Mouse (Mus musculus) embryonic facial prominence, embryonic 15.5 days (tissue): ENCODE results near the gene Zswim3. TPM values are rescaled to one million over a fixed set of nuclear protein-coding genes. Genes with fewer than 3 reads are reported as not detected.

Experiments used
- ATAC-seq: fragments of 200-750 bp; cut with Nextera tagmentation; 2 replicates; pipeline ENCODE4 v1.8.0; 2017; ENCODE audit warnings: low read depth, moderate TSS enrichment; ENCODE audit not compliant: insufficient number of reproducible peaks, low FRiP score, low TSS enrichment
- H3K27ac ChIP-seq: fragments of 300-500 bp; sonication (generic); replicated peaks from 2 replicates; pipeline ENCODE4 v1.5.1; 2015; ENCODE audit warnings: mild to moderate bottlenecking, inconsistent platforms
- H3K27me3 ChIP-seq: fragments of 300-500 bp; sonication (generic); 2 replicates; pipeline ENCODE4 v1.6.1; 2015; ENCODE audit warnings: inconsistent platforms
- H3K36me3 ChIP-seq: fragments of 300-500 bp; sonication (generic); 2 replicates; pipeline ENCODE4 v1.6.1; 2015; ENCODE audit warnings: mild to moderate bottlenecking, inconsistent platforms
- H3K4me1 ChIP-seq: fragments of 300-500 bp; sonication (generic); 2 replicates; pipeline ENCODE4 v1.6.1; 2015; ENCODE audit warnings: inconsistent platforms
- H3K4me2 ChIP-seq: fragments of 300-500 bp; sonication (generic); replicated peaks from 2 replicates; pipeline ENCODE4 v1.6.1; 2015; ENCODE audit warnings: mild to moderate bottlenecking, inconsistent platforms
- H3K4me3 ChIP-seq: fragments of 300-500 bp; sonication (generic); replicated peaks from 2 replicates; pipeline ENCODE4 v1.5.1; 2015; ENCODE audit warnings: mild to moderate bottlenecking, inconsistent platforms
- H3K9ac ChIP-seq: fragments of 300-500 bp; sonication (generic); 2 replicates; pipeline ENCODE4 v1.6.1; 2015; ENCODE audit warnings: inconsistent platforms
- H3K9me3 ChIP-seq: fragments of 300-500 bp; sonication (generic); replicated peaks from 2 replicates; pipeline ENCODE4 v1.6.1; 2016; ENCODE audit warnings: inconsistent platforms
- WGBS: fragments of 180-500 bp; shearing (Covaris S2); methylation state at CpG from one replicate; pipeline ENCODE4 v1.1.7; 2015; 5-methylcytosine and 5-hydroxymethylcytosine counted together
- polyA plus RNA-seq: library from polyadenylated mRNA; unstranded; fragments of >200 nt; fragmentation: Nextera tagmentation; extraction: Ambion mirVana; gene quantifications from 2 replicates; pipeline ENCODE4 v1.2.1, GENCODE M21; 2015

Zswim3 gene
- polyA plus RNA-seq, 1 experiment from 2014 or later: 7.6 TPM

DNA sequence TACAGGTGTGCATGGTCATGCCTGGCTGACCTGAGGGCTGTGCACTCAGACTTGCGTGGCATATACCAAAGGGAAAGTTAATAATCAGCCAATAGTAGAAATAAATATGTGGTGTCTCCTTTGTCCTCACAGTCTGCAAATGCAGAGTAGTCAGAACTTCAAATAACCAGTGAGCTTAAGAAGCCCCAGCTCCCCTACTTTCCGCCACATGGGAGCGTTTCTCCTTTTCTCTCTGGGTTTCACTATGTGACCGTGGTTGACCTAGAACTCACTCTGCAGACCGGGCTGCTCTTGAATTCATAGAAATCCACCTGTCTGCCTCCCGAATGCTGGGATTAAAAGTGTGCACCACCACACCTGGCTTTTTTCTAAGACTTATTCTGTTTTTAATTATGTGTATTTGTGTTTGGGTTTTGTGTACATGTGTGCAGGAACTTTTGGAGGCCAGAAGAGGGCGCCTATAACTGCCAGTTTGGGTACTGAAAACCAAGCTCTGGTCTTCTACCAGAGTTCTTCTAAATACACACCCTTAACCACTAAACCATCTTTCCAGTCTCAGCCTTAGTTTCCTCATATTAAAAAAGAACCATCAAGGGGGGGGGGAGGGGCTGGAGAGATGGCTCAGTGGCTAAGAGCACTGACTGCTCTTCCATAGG is 20.8 kb upstream of the Zswim3 start:
- Histone ChIP-seq H3K27ac (no peak overlapping the region), H3K9ac (no peak overlapping the region), H3K4me1 (peaks cover 33% of the 10 kb centered on the region), H3K4me2 (no peak overlapping the region), H3K4me3 (no peak overlapping the region), H3K36me3 (no peaks in the 10 kb centered on the region), H3K27me3 (no peaks in the 10 kb centered on the region), H3K9me3 (no peaks in the 10 kb centered on the region)
- ATAC-seq: no peak
- WGBS: 71% methylated on average over 7 of the region's 7 CpGs

DNA sequence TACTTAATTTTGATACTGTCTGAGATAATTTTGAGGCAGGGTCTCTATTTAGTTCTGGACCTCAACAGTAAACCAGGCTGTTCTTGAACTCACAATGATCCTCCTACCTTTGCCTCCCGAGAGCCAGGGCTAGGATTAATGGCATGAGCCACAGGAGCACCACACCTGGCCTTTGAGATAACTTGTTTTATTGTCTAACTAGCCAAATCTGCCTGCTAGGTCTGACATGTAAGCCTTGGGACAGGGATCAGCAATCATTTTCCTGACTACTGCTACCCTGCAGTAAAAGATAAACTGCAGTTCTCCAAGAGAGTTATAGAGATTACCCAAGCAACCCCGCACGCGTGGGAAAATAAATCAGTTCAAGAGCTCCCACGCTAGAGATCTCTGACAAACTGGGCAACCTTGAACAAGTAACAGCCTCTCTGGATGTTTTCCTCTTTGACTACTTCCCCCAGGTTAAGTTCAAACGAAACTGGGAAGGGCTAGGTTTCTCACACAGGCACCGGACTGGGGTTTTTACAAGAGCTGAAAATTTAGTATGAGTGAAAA is 20.0 kb upstream of the Zswim3 start:
- no peaks in the 10 kb centered on the region for H3K9me3 ChIP-seq
- peak overlapping the region; percentile 70 for H3K4me3 ChIP-seq
- WGBS: 7% methylated on average over 7 of the region's 7 CpGs
- peak overlapping the region; percentile 85 for H3K9ac ChIP-seq
- H3K4me1 ChIP-seq: peaks cover 33% of the 10 kb centered on the region
- H3K27me3 ChIP-seq: no peaks in the 10 kb centered on the region
- peak overlapping the region; percentile 79 for H3K4me2 ChIP-seq
- peak overlapping the region; percentile 92 for H3K27ac ChIP-seq
- no peak for ATAC-seq
- H3K36me3 ChIP-seq: peaks cover 5% of the 10 kb centered on the region; the same call in 1 of the 2 replicates

DNA sequence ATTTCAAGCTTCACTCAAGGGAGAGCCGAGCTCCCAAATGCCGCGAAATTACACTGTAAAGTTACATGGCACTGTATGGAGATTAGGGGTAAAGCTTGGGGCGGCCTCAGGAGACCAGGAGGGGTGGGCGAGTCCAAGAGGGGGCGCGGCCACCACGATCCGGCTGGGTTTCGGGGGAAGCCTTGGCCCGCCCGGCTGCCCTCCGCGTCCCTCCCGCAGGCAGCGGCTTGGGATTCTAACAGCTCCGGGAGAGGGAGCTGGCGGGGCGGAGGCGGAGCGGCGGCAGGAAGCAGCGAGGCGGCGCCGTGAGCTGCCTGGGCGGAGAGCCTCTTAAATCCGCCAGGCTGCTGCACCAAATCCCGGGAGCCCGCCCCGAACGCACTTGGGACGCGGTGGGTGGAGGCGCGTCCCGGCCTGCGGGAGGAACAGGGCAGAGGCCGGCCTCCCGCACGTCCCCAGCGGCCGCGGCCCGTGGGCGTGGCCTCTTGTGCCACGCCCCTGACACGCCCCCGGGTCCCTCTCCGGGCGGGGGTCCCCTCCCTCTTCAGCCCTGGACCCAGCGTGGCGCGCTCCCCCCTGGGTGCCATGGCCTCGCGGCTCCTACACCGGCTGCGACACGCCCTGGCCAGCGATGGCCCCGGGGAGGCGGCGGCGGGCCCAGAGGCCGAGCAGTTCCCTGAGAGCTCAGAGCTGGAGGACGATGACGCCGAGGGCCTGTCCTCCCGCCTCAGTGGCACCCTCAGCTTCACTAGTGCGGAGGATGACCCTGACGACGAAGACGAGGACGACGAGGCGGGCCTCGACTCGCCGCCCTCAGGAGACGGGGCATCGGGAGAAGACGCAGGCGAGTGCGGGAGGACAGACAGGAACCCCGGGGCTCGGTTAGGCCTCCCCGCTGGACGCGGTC is 19.2 kb upstream of the Zswim3 start, which contains the start of gene Snx21:
Gene Snx21 (plus strand): TSS at position 343 of the 907 bp plus-strand sequence.
- Histone ChIP-seq H3K36me3 (peaks cover 8% of the 10 kb centered on the region), H3K4me3 (peak within 1 kb of the TSS; percentile 70), H3K27ac (peak within 1 kb of the TSS; percentile 92), H3K27me3 (no peaks in the 10 kb centered on the region), H3K4me2 (peak within 1 kb of the TSS; percentile 79), H3K9ac (peak within 1 kb of the TSS; percentile 85), H3K4me1 (peaks cover 33% of the 10 kb centered on the region), H3K9me3 (no peaks in the 10 kb centered on the region)
- under 1% methylated on average over 86 of the region's 89 CpGs for WGBS
- ATAC-seq: peak; percentile 92

DNA sequence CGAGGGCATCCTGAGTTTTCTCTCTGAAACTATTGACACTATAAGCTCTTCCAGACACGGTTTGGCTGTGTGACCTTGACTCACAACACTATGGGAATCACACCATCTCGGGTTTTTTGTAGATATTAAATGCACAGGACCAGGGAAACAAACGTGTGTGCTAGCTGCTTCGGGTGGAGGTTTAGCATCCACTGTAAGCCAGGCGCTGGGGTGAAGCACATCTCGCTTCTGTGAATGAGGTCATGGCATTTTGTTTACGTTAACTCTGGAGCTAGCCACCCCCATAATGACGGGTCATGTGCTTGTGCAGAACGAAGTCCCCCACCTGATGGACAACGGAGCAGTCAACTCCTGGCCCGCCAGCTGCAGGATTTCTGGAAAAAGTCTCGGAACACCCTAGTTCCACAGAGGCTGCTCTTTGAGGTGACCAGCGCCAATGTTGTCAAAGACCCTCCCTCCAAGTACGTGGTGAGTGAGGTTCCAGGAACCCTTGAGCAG is 18.5 kb upstream of the Zswim3 start:
- peak overlapping the region; percentile 85 for H3K9ac ChIP-seq
- H3K27me3 ChIP-seq: no peaks in the 10 kb centered on the region
- peak overlapping the region; percentile 70 for H3K4me3 ChIP-seq
- H3K4me2 ChIP-seq: peak overlapping the region; percentile 79
- peak overlapping the region; percentile 92 for H3K27ac ChIP-seq
- ATAC-seq: no peak
- WGBS: 9% methylated on average over 15 of the region's 15 CpGs
- no peaks in the 10 kb centered on the region for H3K9me3 ChIP-seq
- peaks cover 15% of the 10 kb centered on the region for H3K36me3 ChIP-seq
- H3K4me1 ChIP-seq: peaks cover 33% of the 10 kb centered on the region

DNA sequence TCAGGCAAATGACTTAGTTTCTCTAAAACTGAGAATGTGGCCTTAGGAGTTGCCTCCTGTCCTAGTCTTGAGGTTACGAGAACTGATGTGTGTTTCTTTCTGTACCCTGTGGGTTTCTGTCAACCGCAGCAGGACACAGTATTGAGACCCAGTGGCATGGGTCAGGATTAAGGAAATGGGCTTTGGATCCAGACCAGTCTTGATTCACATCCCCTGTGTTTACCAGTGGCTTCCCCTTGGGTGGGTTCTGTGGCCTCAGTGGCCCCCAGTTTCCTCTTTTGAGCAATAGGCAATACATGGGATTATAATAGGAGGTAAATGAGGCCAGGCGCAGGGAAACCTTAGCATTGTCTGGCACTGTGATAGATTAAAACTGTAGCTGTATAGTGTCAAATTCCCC is 17.9 kb upstream of the Zswim3 start:
- 79% methylated on average over 3 of the region's 3 CpGs for WGBS
- H3K4me2 ChIP-seq: peak overlapping the region; percentile 79
- no peaks in the 10 kb centered on the region for H3K9me3 ChIP-seq
- H3K4me3 ChIP-seq: peak overlapping the region; percentile 70
- H3K36me3 ChIP-seq: peaks cover 21% of the 10 kb centered on the region
- H3K4me1 ChIP-seq: peaks cover 33% of the 10 kb centered on the region
- 0 out of 2 replicates have a peak overlapping the region, but pooled peaks have one; percentile 85 for H3K9ac ChIP-seq
- no peaks in the 10 kb centered on the region for H3K27me3 ChIP-seq
- no peak for ATAC-seq
- H3K27ac ChIP-seq: no peak overlapping the region

DNA sequence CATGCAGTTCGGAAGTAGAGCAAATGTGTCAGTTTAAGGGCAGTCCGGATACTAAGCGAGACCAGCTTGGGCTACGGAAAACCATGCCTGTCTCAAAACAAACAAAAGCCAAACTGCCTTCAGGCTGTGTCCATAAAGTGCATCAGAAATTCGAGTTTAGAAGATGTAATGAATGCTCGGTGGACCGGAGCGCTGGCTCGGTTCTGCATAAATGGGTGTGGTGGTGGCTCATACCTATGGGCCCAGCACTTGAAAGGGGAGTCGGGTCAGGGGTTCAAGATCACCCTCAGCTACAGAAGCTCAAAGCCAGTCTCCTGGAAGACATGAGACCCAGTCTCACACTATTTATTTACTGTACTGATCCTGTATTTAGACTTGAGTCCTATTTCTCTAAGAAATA is 17.1 kb upstream of the Zswim3 start:
- no peaks in the 10 kb centered on the region for H3K9me3 ChIP-seq
- H3K4me3 ChIP-seq: no peak overlapping the region
- no peaks in the 10 kb centered on the region for H3K27me3 ChIP-seq
- peak overlapping the region; percentile 79; the same call in 1 of the 2 replicates for H3K4me2 ChIP-seq
- H3K36me3 ChIP-seq: peaks cover 29% of the 10 kb centered on the region
- H3K9ac ChIP-seq: no peak overlapping the region
- no peak for ATAC-seq
- peaks cover 33% of the 10 kb centered on the region for H3K4me1 ChIP-seq
- WGBS: 62% methylated on average over 10 of the region's 10 CpGs
- no peak overlapping the region for H3K27ac ChIP-seq

DNA sequence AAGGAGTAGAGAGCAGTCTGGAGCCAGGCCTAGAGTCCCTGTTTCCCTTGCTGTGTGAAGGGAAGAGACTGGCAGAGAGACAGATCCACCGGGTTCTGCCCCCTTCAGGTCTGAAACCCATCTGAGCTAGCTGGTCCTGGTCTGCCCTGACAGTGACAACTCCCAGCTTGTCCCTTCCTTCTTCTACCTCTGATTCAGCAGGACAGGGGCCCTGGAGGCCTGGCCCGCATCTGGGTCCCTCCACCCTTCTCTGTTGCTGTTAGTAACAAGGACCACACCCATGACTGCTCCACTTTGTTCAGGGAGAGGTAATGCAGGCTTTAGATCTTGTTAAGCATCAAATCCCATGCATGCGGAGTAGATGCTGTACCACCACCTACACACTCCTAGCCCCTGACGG is 16.5 kb upstream of the Zswim3 start:
- ATAC-seq: no peak
- Histone ChIP-seq H3K9me3 (no peaks in the 10 kb centered on the region), H3K9ac (no peak overlapping the region), H3K36me3 (peaks cover 34% of the 10 kb centered on the region), H3K27me3 (no peaks in the 10 kb centered on the region), H3K27ac (no peak overlapping the region), H3K4me1 (peaks cover 33% of the 10 kb centered on the region), H3K4me2 (no peak overlapping the region), H3K4me3 (no peak overlapping the region)
- WGBS: 58% methylated on average over 4 of the region's 4 CpGs

DNA sequence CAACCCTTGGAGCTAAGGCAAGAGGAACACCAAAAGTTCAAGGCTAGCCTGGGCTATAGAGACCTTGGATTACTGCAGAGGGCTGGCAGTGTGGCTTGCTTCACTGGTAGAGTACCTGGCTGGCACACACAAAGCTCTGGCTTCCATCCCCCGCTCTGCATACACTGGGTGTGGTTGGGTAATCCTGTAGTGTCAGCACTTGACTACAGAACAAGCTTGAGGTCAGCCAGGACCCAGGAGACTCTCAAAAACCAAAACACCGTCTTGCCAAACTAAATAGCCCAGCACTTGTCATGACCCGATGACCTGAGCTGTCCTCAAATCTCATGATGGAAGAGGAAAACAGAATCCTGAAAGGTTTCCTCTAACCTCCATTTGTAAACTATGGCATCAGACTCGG is 14.4 kb upstream of the Zswim3 start:
- H3K36me3 ChIP-seq: peaks cover 48% of the 10 kb centered on the region
- H3K4me2 ChIP-seq: no peak overlapping the region
- no peak for ATAC-seq
- no peak overlapping the region for H3K27ac ChIP-seq
- no peaks in the 10 kb centered on the region for H3K27me3 ChIP-seq
- peaks cover 24% of the 10 kb centered on the region for H3K4me1 ChIP-seq
- H3K9me3 ChIP-seq: no peaks in the 10 kb centered on the region
- 79% methylated on average over 4 of the region's 4 CpGs for whole genome bisulfite sequencing
- H3K9ac ChIP-seq: no peak overlapping the region
- H3K4me3 ChIP-seq: no peak overlapping the region

DNA sequence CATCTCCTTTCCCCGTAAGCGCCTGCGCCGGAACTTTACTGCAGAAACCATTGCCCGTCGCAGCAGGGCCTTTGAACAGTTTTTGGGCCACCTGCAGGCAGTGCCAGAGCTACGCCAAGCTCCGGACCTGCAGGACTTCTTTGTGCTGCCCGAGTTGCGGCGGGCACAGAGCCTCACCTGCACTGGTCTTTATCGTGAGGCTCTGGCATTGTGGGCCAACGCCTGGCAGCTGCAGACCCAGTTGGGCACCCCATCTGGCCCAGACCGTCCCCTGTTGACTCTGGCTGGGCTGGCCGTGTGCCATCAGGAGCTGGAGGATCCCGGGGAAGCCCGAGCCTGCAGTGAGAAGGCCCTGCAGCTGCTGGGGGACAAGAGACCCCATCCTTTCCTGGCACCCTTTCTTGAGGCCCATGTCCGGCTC is 13.0 kb upstream of the Zswim3 start:
- Histone ChIP-seq H3K4me1 (peaks cover 20% of the 10 kb centered on the region), H3K9ac (no peak overlapping the region), H3K27me3 (no peaks in the 10 kb centered on the region), H3K27ac (no peak overlapping the region), H3K36me3 (peaks cover 62% of the 10 kb centered on the region), H3K9me3 (no peaks in the 10 kb centered on the region), H3K4me3 (no peak overlapping the region), H3K4me2 (no peak overlapping the region)
- WGBS: 91% methylated on average over 18 of the region's 18 CpGs
- no peak for ATAC-seq

DNA sequence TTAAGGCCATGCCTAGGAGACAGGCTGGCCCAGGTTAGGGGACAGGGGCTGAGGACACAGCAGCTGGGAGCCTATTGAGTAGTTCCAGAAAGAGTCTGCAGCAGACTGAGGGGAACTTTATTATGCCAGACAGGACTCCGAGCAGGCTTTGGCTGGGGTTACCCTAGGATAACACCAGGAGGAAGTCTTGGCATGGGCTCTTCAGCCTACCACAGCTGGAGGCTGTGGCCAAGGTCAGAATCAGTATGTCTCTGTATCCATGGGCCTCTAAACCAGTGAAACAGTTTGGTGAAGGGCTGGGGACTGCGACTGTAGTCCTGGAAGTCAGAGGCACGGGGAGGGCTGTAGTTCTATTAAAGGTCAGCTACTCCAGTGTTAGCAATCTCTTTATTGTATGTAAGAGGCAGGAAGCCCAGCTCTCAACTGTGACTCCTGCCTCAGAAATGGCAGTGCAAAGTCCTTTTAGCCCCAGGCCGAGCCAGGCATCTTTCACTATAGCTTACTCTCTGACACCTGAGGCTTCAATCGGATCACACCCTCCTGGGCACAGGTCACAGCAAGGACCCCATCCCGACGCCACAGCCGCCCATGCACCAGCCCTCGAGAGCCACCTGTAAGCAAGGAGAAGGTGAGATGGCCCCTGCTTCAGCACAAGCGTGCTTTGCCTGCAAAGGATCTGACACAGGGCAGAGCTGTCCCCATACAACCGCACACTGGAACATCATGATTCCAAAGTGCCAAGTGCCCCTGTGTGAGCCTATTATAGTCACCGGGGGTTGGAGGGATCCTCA is 12.3 kb upstream of the Zswim3 start:
- no peak overlapping the region for H3K9ac ChIP-seq
- peaks cover 12% of the 10 kb centered on the region for H3K4me1 ChIP-seq
- H3K9me3 ChIP-seq: no peaks in the 10 kb centered on the region
- WGBS: 90% methylated on average over 12 of the region's 12 CpGs
- H3K4me3 ChIP-seq: no peak overlapping the region
- H3K27ac ChIP-seq: no peak overlapping the region
- H3K4me2 ChIP-seq: no peak overlapping the region
- H3K27me3 ChIP-seq: no peaks in the 10 kb centered on the region
- ATAC-seq: no peak
- peaks cover 65% of the 10 kb centered on the region for H3K36me3 ChIP-seq
